Mouse (Mus musculus) forebrain, postnatal 0 days (tissue): Measurements from ENCODE around the gene Col9a2. TPM values are rescaled to one million over a fixed set of nuclear protein-coding genes. Genes with fewer than 3 reads are reported as not detected.

Experiments
- ATAC-seq: fragments of 200-750 bp; cut with Nextera tagmentation; 2 replicates; pipeline ENCODE4 v1.8.0; 2017; ENCODE audit warnings: mild to moderate bottlenecking, moderate library complexity
- DNase-seq: peaks from one replicate; pipeline ENCODE4 v3.0.0-alpha.2; 2015
- H3K27ac ChIP-seq: fragments of 300-500 bp; sonication (generic); 2 replicates; pipeline ENCODE4 v1.5.1; 2014; ENCODE audit warnings: low read depth, mild to moderate bottlenecking, antibody characterized with exemption, low read length, moderate library complexity, mixed read lengths
- H3K27me3 ChIP-seq: fragments of 300-500 bp; sonication (generic); 2 replicates; pipeline ENCODE4 v1.6.1; 2014; ENCODE audit warnings: mild to moderate bottlenecking, low read length, mixed read lengths; ENCODE audit not compliant: insufficient read depth
- H3K36me3 ChIP-seq: fragments of 300-500 bp; sonication (generic); 2 replicates; pipeline ENCODE4 v1.6.1; 2014; ENCODE audit warnings: mild to moderate bottlenecking, moderate library complexity; ENCODE audit not compliant: insufficient read depth
- H3K4me1 ChIP-seq: fragments of 300-500 bp; sonication (generic); 2 replicates; pipeline ENCODE4 v1.6.1; 2014; ENCODE audit warnings: antibody characterized with exemption; ENCODE audit not compliant: insufficient read depth
- H3K4me2 ChIP-seq: fragments of 300-500 bp; sonication (generic); 2 replicates; pipeline ENCODE4 v1.6.1; 2014; ENCODE audit warnings: low read depth, mild to moderate bottlenecking, moderate library complexity
- H3K4me3 ChIP-seq: fragments of 300-500 bp; sonication (generic); 2 replicates; pipeline ENCODE4 v1.5.1; 2014; ENCODE audit warnings: low read depth, low read length, mixed read lengths
- H3K9ac ChIP-seq: fragments of 300-500 bp; sonication (generic); 2 replicates; pipeline ENCODE4 v1.6.1; 2014; ENCODE audit warnings: mild to moderate bottlenecking
- H3K9me3 ChIP-seq: fragments of 300-500 bp; sonication (generic); 2 replicates; pipeline ENCODE4 v1.6.1; 2016; ENCODE audit warnings: low read length
- CTCF ChIP-seq: sonication (generic); IDR thresholded peaks from 2 replicates; pipeline ENCODE4 v1.5.1; 2016; ENCODE audit warnings: antibody characterized with exemption, control low read depth, low read depth
- WGBS: fragments of 180-500 bp; shearing (Covaris S2); extraction: QIAGEN DNeasy Blood & Tissue Kit; methylation state at CpG from one replicate; pipeline ENCODE4 v1.1.7; 2014; 5-methylcytosine and 5-hydroxymethylcytosine counted together
- polyA plus RNA-seq: library from polyadenylated mRNA; unstranded; fragments of >200 nt; fragmentation: Nextera tagmentation; extraction: Ambion mirVana; gene quantifications from 2 replicates; pipeline ENCODE4 v1.2.1, GENCODE M21; 2015
- total RNA-seq: library from RNA; depleted of rRNA; stranded (reverse); fragments of >200 nt; gene quantifications from 2 replicates; pipeline ENCODE4 v1.2.3, GENCODE M21; 2014

The Col9a2 gene
- total and polyA plus RNA-seq, 2 experiments from 2014 or later = 9.1 to 29.8 TPM

- Histone ChIP-seq H3K4me2 (peak overlapping the region; percentile 59), H3K9me3 (no peaks in the 10 kb centered on the region), H3K27ac (no peak overlapping the region), H3K36me3 (no peaks in the 10 kb centered on the region), H3K4me1 (0 out of 2 replicates have a peak, but pooled peaks cover 7% of the 10 kb centered on the region), H3K4me3 (peak overlapping the region; percentile 97; the same call in 1 of the 2 replicates), H3K27me3 (no peaks in the 10 kb centered on the region), H3K9ac (peak overlapping the region; percentile 31; the same call in 1 of the 2 replicates)
- WGBS = 84% methylated on average over 10 of the region's 10 CpGs
- DNase-seq (no peak), ATAC-seq (no peak)
- no peak for TF ChIP-seq CTCF
Measured at GRCm38 (mm10) chr4:121014594-121015267, 24.5 kb upstream of the Col9a2 start.

GRCm38 (mm10) chr4:121015268-121015659, 23.9 kb upstream of the Col9a2 start:
- H3K9me3 ChIP-seq = no peaks in the 10 kb centered on the region
- H3K4me1 ChIP-seq = 0 out of 2 replicates have a peak, but pooled peaks cover 7% of the 10 kb centered on the region
- 76% methylated on average over 7 of the region's 7 CpGs for WGBS
- no peak overlapping the region for H3K27ac ChIP-seq
- peak overlapping the region; percentile 97 for H3K4me3 ChIP-seq
- no peaks in the 10 kb centered on the region for H3K27me3 ChIP-seq
- TF ChIP-seq CTCF = no peak
- no peaks in the 10 kb centered on the region for H3K36me3 ChIP-seq
- no peak for DNase-seq
- ATAC-seq = no peak
- peak overlapping the region; percentile 59 for H3K4me2 ChIP-seq
- H3K9ac ChIP-seq = peak overlapping the region; percentile 87; the same call in 1 of the 2 replicates

DNA sequence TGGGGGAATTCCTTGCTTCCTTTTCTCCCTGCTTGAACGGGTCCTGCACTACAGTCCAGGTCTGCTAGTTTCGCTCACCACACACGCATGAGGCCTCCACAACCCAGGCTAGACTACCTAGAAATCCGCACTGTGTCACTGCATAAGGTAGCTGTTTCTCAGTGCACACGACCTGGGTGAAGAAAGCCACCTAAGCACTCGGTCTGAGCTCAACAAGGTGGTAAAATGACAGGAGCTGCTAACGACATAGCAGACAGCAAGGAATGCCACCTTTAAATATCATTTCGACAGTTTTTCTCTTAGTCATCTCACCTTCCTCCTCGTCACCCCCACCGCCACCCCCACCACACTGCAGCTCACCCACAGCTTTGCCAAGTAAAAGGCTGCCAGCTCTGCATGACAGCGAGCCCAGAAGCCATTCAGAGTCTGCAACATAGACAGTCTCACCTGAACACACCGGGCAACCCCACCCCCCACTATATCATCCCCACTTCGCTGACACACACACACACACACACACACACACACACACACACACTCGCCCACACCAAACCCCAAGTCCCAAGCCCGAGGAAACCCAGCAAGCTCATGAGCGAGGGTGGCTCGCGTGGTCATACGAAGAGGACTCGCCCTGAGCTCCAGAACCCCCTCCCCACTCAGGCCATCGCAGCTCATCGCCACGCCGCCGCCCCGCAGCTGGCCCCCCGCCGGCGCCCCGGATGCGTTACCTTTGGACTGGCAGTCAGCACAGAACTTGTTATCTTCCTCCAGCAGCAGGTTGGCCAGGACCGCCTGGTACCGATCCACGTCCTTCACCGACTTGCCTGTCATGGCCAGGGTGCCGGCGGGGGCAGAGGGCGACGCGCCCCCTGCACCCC, 22.9 kb upstream of the Col9a2 start:
- Histone ChIP-seq H3K4me1 (0 out of 2 replicates have a peak, but pooled peaks cover 7% of the 10 kb centered on the region), H3K27me3 (no peaks in the 10 kb centered on the region), H3K4me3 (peak overlapping the region; percentile 97), H3K9ac (peak overlapping the region; percentile 87), H3K36me3 (no peaks in the 10 kb centered on the region), H3K9me3 (no peaks in the 10 kb centered on the region), H3K27ac (peak overlapping the region; percentile 79), H3K4me2 (peak overlapping the region; percentile 59)
- no peak for TF ChIP-seq CTCF
- peak; percentile 47 for DNase-seq
- peak; percentile 10 for ATAC-seq
- WGBS = 6% methylated on average over 40 of the region's 40 CpGs

GRCm38 (mm10) chr4:121016928-121017657, 22.1 kb upstream of the Col9a2 start, which contains the start of gene Smap2:
Gene Smap2, minus strand, starts transcription at chr4:121017247.
- peak; percentile 99 for DNase-seq
- Histone ChIP-seq H3K36me3 (no peaks in the 10 kb centered on the region), H3K27me3 (no peaks in the 10 kb centered on the region), H3K4me1 (0 out of 2 replicates have a peak, but pooled peaks cover 7% of the 10 kb centered on the region), H3K9ac (peak within 1 kb of the TSS; percentile 87), H3K4me2 (peak within 1 kb of the TSS; percentile 59), H3K9me3 (no peaks in the 10 kb centered on the region), H3K27ac (peak within 1 kb of the TSS; percentile 79), H3K4me3 (peak within 1 kb of the TSS; percentile 97)
- WGBS = 1% methylated on average over 39 of the region's 48 CpGs
- ATAC-seq = peak; percentile 99
- peak; percentile 76 for TF ChIP-seq CTCF

- ATAC-seq = no peak
- no peak overlapping the region for H3K4me3 ChIP-seq
- no peak for TF ChIP-seq CTCF
- 0 out of 2 replicates have a peak, but pooled peaks cover 7% of the 10 kb centered on the region for H3K4me1 ChIP-seq
- no peaks in the 10 kb centered on the region for H3K9me3 ChIP-seq
- H3K4me2 ChIP-seq = no peak overlapping the region
- no peak overlapping the region for H3K27ac ChIP-seq
- WGBS = 87% methylated on average over 3 of the region's 3 CpGs
- no peaks in the 10 kb centered on the region for H3K27me3 ChIP-seq
- no peak overlapping the region for H3K9ac ChIP-seq
- DNase-seq = no peak
- no peaks in the 10 kb centered on the region for H3K36me3 ChIP-seq
Measured at GRCm38 (mm10) chr4:121018250-121018649, 20.9 kb upstream of the Col9a2 start.

- TF ChIP-seq CTCF = no peak
- 51% methylated on average over 10 of the region's 10 CpGs for WGBS
- no peaks in the 10 kb centered on the region for H3K36me3 ChIP-seq
- H3K9ac ChIP-seq = no peak overlapping the region
- no peaks in the 10 kb centered on the region for H3K27me3 ChIP-seq
- H3K4me3 ChIP-seq = no peak overlapping the region
- H3K4me1 ChIP-seq = 0 out of 2 replicates have a peak, but pooled peaks cover 3% of the 10 kb centered on the region
- no peak overlapping the region for H3K4me2 ChIP-seq
- DNase-seq (no peak), ATAC-seq (no peak)
- no peak overlapping the region for H3K27ac ChIP-seq
- no peaks in the 10 kb centered on the region for H3K9me3 ChIP-seq
Measured at GRCm38 (mm10) chr4:121020040-121020790, 19.0 kb upstream of the Col9a2 start.
